Mouse (Mus musculus) heart, adult 11 months (tissue): ENCODE results near the gene AL732309.1.

Source experiments
- DNase-seq: peaks from one replicate; pipeline ENCODE4 v3.0.0; 2022

AL732309.1 gene

DNA sequence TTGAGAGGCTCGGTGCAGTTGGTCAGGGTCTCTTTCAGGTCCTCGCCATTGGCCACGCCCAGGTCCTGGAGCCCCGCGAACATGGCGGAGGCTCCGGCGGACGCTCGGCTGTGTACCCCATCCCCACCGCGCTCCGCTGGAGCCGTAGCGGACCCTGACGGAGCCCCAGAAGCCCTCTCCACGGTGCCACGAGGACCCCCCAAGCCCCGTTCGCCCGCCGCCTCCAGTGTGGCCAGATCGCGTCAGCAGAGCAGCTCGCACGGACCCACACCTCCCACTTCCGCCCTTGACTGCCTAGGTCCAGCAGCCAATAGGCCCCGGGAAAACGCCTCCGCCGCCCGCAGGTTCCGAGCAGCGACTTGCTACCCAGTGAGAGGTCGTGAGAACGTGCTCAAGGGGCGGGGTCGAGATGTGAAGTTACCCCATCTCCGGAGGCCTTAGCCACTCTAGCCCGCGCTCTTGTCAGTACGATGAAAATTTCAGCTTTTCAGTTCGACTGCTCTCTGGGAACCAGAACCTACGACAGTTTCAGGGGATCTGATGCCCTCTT lies 35.5 kb downstream of the AL732309.1 start, which contains the start of gene Nelfb:
Gene Nelfb (minus strand): TSS at position 369 of the 550 bp plus-strand sequence.
- DNase-seq, result peak; percentile 99

DNA sequence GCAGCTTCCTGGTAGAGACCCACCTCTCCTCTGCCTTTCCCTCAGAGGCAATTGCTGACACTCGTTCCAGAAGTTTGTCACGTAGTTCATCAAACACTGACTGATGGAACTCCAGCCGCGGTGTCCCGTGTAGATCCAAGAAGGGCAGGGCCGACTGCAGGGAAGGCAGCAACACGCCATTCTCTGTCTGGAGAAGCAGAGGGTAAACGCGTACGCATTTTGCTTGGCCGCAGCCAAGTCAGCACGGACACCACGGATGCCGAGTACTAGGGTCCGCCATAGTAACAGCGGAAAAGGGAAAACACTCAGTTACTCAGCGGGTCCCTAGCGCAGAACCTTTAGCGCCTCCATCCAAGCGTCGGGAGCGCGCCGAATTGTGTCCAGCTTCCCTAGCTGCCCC lies 36.0 kb downstream of the AL732309.1 start:
- DNase-seq, result no peak

DNA sequence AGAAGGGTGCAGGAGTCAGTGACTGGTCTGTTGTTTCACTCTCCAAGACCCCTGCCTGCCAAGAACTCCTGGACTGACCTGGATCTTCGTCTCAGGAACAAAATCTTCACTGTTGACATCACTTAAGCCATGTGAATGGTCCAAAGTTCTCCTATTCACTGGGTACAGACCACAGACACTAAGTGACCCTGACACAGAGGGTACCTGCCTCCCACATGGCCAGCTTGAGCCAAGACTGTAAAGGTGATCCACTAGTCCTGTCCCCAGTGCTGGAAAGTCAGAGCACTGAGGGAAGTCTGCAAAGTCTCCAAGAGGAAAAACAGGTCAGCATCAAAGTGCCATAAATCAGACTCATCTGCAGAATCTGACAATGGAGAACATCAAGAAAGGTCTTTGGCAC lies 39.1 kb downstream of the AL732309.1 start:
- DNase-seq, result no peak

DNA sequence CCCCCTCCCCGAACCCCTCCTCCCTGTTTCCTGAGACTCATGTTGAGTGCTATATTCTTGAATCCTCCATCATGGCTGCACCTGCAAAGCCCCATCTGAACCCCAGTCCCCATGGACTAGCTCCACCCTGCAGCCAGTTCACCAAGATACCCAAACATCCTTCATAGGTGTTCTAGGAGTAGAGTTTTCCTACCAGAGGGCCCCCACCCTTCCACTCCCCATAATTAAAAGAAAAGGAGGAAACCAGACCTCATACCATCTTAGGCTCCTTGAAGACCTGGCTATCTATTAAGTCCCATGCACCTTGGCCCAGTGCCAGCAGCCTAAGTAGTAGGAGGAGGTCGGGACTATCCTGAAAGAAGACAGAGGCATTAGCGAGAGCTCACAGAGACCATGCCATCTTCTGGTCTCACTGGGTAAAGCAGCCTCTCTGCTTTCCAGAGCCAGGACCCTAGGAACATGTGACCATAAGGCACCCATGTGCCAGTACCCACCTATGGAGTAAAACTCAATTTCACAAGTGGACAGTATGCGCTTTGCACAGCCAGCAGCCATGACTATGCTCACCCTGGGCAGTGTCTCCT lies 42.9 kb downstream of the AL732309.1 start:
- DNase-seq, result peak; percentile 90

DNA sequence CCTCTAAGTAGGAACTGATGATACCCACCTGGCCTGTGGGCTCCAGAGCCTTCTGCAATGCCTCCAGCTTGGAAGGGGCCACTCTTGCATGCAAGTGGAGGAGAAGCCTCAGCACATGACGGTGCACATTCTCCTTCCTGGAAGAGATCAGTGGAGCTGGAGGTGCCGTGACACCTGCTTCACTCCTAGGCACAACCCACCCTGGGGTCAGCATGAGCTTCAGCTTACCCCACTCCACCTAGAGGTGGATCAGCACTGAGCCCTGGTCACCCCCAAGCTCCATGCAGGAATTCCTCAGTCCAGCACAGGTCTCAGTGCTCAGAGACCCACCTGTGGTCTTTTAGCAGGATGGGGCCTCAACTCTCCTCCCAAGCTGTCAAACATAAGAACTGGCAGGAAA lies 46.0 kb downstream of the AL732309.1 start:
- DNase-seq, result peak; percentile 91

DNA sequence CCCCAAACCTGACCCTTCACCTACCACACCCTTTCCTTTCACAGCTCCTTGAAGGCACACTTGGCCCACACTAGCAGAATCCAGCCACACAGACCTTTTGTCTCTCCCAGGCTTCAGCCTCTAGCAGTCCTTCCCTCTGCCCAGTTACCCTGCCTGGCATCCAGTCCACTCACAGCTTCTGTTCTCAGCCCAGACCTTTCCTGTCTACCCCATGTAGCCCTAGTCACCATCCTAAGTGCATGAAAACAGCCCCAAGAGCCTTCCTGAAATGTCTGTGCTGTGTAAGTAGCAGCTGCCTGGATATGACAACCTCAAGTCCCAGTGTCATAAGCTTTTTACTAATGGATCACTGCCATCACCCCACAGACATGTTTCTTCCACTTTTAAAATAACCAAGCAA lies 48.7 kb downstream of the AL732309.1 start:
- DNase-seq, result peak; percentile 92

DNA sequence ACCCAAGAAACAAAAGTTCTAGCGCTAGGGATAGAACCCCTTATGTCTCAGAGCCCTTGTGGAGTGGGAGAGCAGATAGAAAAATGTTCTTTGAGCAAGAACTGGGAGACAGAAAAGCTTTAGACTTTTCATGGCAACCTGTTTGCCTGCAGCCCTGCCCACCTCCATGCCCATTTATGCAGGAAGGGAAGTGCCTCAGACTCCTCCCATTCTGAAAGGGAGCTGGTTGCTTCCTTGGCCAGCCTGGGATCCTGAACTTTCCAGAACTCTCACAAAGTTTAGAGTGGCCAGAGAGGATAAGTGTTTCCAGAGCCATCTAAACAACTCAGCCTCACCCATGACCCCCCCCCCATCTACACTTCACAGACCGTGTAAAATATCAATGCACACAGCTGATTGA lies 49.5 kb downstream of the AL732309.1 start:
- DNase-seq, result peak; percentile 93

DNA sequence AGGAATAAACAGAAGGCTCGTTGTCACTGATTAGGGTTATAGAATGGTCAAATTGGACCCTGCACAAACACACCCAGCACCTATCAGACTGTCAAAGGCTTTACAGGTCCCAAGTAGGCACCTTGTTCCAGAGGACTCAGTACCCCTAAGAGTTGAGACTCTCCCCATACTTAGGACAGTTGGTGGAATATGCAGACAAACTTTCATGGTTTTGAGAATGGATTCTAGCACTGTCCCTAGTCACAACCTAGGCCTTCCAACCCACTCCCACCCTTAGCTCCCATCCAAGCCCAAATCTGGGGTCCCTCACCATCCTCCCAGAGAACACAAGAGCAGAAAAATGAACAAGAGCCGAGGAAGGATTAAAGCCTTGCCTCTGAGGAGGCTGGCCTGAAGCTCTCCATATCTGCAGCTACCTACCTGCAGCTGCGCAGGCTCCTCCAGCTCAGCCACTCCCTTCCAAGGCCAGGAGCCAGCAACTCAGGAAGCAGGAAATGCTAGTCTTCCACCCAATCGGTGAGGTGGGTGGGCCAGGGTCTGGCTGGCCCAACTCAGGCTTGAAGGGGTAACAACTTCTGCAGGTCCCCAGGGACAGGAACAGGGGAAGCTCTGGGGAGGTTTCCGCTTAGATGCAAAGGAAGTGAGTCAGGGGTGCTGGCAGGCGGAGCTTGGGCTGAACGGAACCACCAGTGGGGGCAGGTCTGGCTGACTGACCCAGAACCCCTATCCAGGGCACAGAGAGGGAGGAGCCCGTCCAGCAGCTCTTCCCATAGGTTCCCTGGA lies 50.3 kb downstream of the AL732309.1 start, which contains the start of gene Tor4a:
Gene Tor4a (minus strand): TSS at position 715 of the 783 bp plus-strand sequence.
- peak; percentile 100 for DNase-seq

DNA sequence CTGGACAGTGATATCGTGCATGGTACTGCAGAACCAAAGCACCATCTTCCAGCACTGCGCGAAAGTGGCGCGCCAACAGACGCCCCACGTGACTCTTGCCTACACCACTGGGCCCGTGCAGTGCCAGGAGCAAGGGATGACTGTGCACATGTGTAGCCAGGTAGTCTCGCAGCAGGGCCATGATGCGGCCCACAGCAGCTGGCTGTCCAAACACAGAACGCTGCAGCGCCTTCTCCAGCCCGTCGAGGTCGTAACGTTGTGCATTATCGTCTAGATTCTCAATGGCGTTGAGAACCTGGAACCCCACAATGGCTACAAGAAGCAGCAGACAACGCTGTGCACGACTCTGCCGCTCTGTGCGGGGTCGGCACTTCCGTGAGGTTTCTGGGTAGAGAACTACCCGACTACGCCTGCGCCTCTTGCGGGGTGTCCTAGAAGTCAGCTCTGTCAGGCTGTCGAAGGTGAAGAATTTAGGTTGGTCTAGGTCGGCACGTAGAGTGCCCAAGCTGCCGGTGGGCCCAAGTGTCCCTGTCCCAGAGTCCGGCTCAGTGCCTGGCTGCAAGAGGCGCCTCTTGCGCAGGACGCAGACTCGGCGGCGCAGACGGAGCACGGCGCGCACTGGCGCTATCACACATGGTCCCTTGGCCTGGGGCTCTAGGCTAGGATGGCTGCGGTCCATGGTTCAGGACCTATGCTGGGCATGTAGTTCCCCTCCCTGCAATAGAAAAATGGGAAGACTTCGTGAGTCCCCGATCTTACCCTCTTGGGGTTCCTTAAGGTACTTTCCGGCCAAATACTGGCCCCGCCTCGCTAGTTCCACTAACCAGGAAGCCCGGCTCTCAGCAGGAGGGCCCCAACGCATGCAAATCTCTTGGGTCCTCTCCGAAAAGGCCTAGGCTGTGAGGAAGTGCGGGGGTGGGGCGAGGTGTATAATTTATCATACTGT lies 51.2 kb downstream of the AL732309.1 start:
- DNase-seq, result peak; percentile 99
